Mouse (Mus musculus): ENCODE results near the gene Xpc. TPM values are rescaled to one million over a fixed set of nuclear protein-coding genes. Genes with fewer than 3 reads are reported as not detected.

The Xpc gene
- total and polyA plus RNA-seq, 3 experiments, result 15.3 to 15.5 TPM; not detected in 1

DNA sequence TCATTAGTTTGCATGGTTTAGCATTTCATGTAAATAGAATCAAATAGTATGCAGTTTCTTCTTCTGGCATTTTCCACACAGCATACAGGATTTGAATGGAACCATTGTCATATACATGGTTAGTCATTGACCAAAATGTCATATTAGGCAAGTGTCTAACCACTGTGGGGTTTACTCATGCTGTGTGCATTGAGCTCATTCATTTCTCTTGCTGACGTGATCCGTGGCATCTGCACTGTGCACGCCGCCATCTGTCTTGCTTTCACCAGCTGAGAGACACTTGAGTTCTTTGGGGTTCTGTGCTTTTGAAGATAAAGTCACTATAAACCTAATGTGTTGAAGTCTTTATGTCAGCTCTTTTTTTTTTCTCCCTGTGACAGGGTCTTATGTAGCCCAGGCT is 43.7 kb upstream of the Xpc start:
- no peak overlapping the region for H3K9ac ChIP-seq (ENCODE audit: control insufficient read depth, low read depth, low read length, poor library complexity, severe bottlenecking)
- H3K79me2 ChIP-seq (ENCODE audit: control insufficient read depth, insufficient read depth, low read length, poor library complexity), result no peaks in the 10 kb centered on the region
- H3K36me3 ChIP-seq (ENCODE audit: control insufficient read depth in 1 of 2, insufficient read depth in 2 of 2, low read length in 2 of 2), result no peaks in the 10 kb centered on the region
- H3K4me3 ChIP-seq (ENCODE audit: control insufficient read depth in 1 of 2, insufficient read depth in 1 of 2, low read depth in 2 of 2, low read length in 2 of 2), result no peak overlapping the region
- H3K4me1 ChIP-seq (ENCODE audit: control insufficient read depth in 1 of 2, insufficient read depth in 2 of 2, low read length in 2 of 2), result no peaks in the 10 kb centered on the region
- H3K9me3 ChIP-seq (replicated peaks; ENCODE audit: insufficient read depth, low read length), result no peaks in the 10 kb centered on the region
- no peak for DNase-seq (ENCODE audit: low read depth, low spot score)
- TF ChIP-seq SIN3A (IDR thresholded peaks at IDR 0.05; ENCODE audit: low read length) (no peak), MAX (IDR thresholded peaks at IDR 0.05; ENCODE audit: low read length) (no peak), MAZ (IDR thresholded peaks at IDR 0.05; ENCODE audit: low read depth, low read length) (no peak), POLR2A (IDR thresholded peaks at IDR 0.05; ENCODE audit: control insufficient read depth in 1 of 2, insufficient read depth in 1 of 2, low read depth in 1 of 2, low read length in 2 of 2, poor library complexity in 1 of 2) (no peak), RCOR1 (IDR thresholded peaks at IDR 0.05; ENCODE audit: low read depth, low read length) (no peak), POLR2AphosphoS5 (IDR thresholded peaks at IDR 0.05; ENCODE audit: borderline replicate concordance, low read depth, low read length) (no peak), MAFK (IDR thresholded peaks at IDR 0.05; ENCODE audit: borderline replicate concordance, low read depth, low read length) (no peak), TAL1 (IDR thresholded peaks at IDR 0.05; ENCODE audit: low read length) (no peak), ZMIZ1 (IDR thresholded peaks at IDR 0.05; ENCODE audit: low read depth, low read length) (no peak), USF1 (IDR thresholded peaks at IDR 0.05; ENCODE audit: low read depth, low read length) (no peak), EP300 (IDR thresholded peaks at IDR 0.05; ENCODE audit: low read depth in 1 of 2, low read length in 2 of 2) (no peak), HCFC1 (IDR thresholded peaks at IDR 0.05; ENCODE audit: low read depth, low read length) (no peak), NELFE (IDR thresholded peaks at IDR 0.05; ENCODE audit: low read depth, low read length) (no peak), ZKSCAN1 (IDR thresholded peaks at IDR 0.05; ENCODE audit: low read depth, low read length) (no peak), GABPA (IDR thresholded peaks at IDR 0.05; ENCODE audit: low read depth, low read length) (no peak), MXI1 (IDR thresholded peaks at IDR 0.05; ENCODE audit: low read depth, low read length) (no peak), GATA1 (IDR thresholded peaks at IDR 0.05; ENCODE audit: low read depth, low read length) (no peak)
- no peak overlapping the region for H3K27ac ChIP-seq (ENCODE audit: control insufficient read depth, low read depth, low read length)
- H3K27me3 ChIP-seq (ENCODE audit: control insufficient read depth in 1 of 2, insufficient read depth in 2 of 2, low read length in 2 of 2), result peaks cover 0 to 15% of the 10 kb centered on the region in 2 experiments; a peak in 2 of 4 replicates

DNA sequence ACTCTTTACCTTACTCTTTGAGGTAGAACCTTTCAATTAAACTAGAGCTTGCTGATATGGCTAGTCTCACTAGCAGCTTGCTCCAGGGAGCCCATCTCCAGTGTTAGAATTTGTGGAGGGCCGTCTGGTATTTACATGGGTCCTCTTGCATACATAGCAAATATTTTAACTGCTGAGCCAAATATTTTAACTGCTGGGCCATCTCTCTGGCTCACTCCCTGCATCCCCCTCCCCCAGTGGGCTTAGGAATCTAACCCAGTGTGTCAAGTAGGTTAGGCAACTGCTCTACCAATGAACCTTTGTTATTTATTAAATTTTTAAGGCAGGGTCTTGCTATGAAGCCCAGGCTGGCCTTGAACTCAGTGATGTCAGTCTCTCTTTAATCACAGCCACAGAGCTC is 42.9 kb upstream of the Xpc start:
- H3K27me3 ChIP-seq (ENCODE audit: control insufficient read depth in 1 of 2, insufficient read depth in 2 of 2, low read length in 2 of 2), result peaks cover 0 to 15% of the 10 kb centered on the region in 2 experiments; a peak in 2 of 4 replicates
- no peak overlapping the region for H3K9ac ChIP-seq (ENCODE audit: control insufficient read depth, low read depth, low read length, poor library complexity, severe bottlenecking)
- TF ChIP-seq BHLHE40 (IDR thresholded peaks at IDR 0.05; ENCODE audit: borderline replicate concordance, low read depth, low read length) (no peak), POLR2AphosphoS2 (IDR thresholded peaks at IDR 0.05; ENCODE audit: low read length) (no peak), ELF1 (IDR thresholded peaks at IDR 0.05; ENCODE audit: low read depth, low read length) (no peak), CHD2 (IDR thresholded peaks at IDR 0.05; ENCODE audit: low read length) (no peak), SMC3 (IDR thresholded peaks at IDR 0.05; ENCODE audit: low read depth, low read length) (no peak), ZC3H11A (IDR thresholded peaks at IDR 0.05; ENCODE audit: low read depth, low read length) (no peak), UBTF (IDR thresholded peaks at IDR 0.05; ENCODE audit: borderline replicate concordance, insufficient read depth, low read depth, low read length) (no peak), NELFE (IDR thresholded peaks at IDR 0.05; ENCODE audit: low read depth, low read length) (no peak), ETS1 (IDR thresholded peaks at IDR 0.05; ENCODE audit: low read depth, low read length) (no peak), POLR2AphosphoS5 (IDR thresholded peaks at IDR 0.05; ENCODE audit: borderline replicate concordance, low read depth, low read length) (no peak), TAL1 (IDR thresholded peaks at IDR 0.05; ENCODE audit: low read length) (no peak), ZNF384 (IDR thresholded peaks at IDR 0.05; ENCODE audit: low read depth, low read length) (no peak), GATA1 (IDR thresholded peaks at IDR 0.05; ENCODE audit: low read depth, low read length) (no peak), MAFK (IDR thresholded peaks at IDR 0.05; ENCODE audit: borderline replicate concordance, low read depth, low read length) (no peak), USF2 (IDR thresholded peaks at IDR 0.05; ENCODE audit: borderline replicate concordance in 1 of 2, insufficient read depth in 1 of 2, low read depth in 1 of 2, low read length in 2 of 2) (no peak), KAT2A (conservative IDR thresholded peaks at IDR 0.05; ENCODE audit: low read depth, low read length) (no peak), RCOR1 (IDR thresholded peaks at IDR 0.05; ENCODE audit: low read depth, low read length) (no peak), MAX (IDR thresholded peaks at IDR 0.05; ENCODE audit: low read length) (no peak), MEF2A (IDR thresholded peaks at IDR 0.05; ENCODE audit: extremely low read depth, insufficient replicate concordance, low read depth, low read length, poor library complexity, severe bottlenecking) (no peak), EP300 (IDR thresholded peaks at IDR 0.05; ENCODE audit: low read depth in 1 of 2, low read length in 2 of 2) (no peak)
- DNase-seq (ENCODE audit: low read depth, low spot score), result no peak
- H3K79me2 ChIP-seq (ENCODE audit: control insufficient read depth, insufficient read depth, low read length, poor library complexity), result no peaks in the 10 kb centered on the region
- no peaks in the 10 kb centered on the region for H3K9me3 ChIP-seq (replicated peaks; ENCODE audit: insufficient read depth, low read length)
- no peaks in the 10 kb centered on the region for H3K36me3 ChIP-seq (ENCODE audit: control insufficient read depth in 1 of 2, insufficient read depth in 2 of 2, low read length in 2 of 2)
- H3K4me1 ChIP-seq (ENCODE audit: control insufficient read depth in 1 of 2, insufficient read depth in 2 of 2, low read length in 2 of 2), result no peaks in the 10 kb centered on the region
- H3K27ac ChIP-seq (ENCODE audit: control insufficient read depth, low read depth, low read length), result no peak overlapping the region
- no peak overlapping the region for H3K4me3 ChIP-seq (ENCODE audit: control insufficient read depth in 1 of 2, insufficient read depth in 1 of 2, low read depth in 2 of 2, low read length in 2 of 2)
